9 mouse cellular contexts compared by ENCODE assay signal in genomic region chr2:180353338-180353737, GRCm38 (mm10). TPM values are rescaled to one million over a fixed set of nuclear protein-coding genes. Genes with fewer than 3 reads are reported as not detected.
DNase-seq lines count a peak whose midpoint lies in the region; ATAC-seq and TF ChIP-seq lines count a peak whose summit lies in the region.
"Had no signal": no experiment of that assay in that cellular context is flagged by ENCODE, and none has a peak within 500 bp of the region (broad histone marks: within the 10 kb centered on the region; RNA-seq: fewer than 3 reads in every experiment).

No protein-coding gene starts in this region.

- DNase-seq in heart, adult 9 months (ENCODE audit: low spot score in 2 of 2): no peak
- DNase-seq in R1 (ENCODE audit: low read depth, low spot score): peak; percentile 57
- DNase-seq in embryo, embryonic 10 days (ENCODE audit: low spot score): peak; percentile 79
- peak; percentile 81 for DNase-seq in hindbrain, embryonic 11.5 days (ENCODE audit: low spot score)
- DNase-seq in layer of hippocampus, postnatal 36 days: peak; percentile 25 to 46
- DNase-seq in stomach, postnatal 0 days (ENCODE audit: low spot score): peak; percentile 71

- H3K36me3 ChIP-seq in heart, embryonic 11.5 days (ENCODE audit: control insufficient read depth, insufficient read depth, low read length): no peaks in the 10 kb centered on the region
- no peaks in the 10 kb centered on the region for H3K36me3 ChIP-seq in hindbrain, embryonic 11.5 days (ENCODE audit: control insufficient read depth, insufficient read depth, low read length)
- no peaks in the 10 kb centered on the region for H3K36me3 ChIP-seq in midbrain, embryonic 16.5 days (ENCODE audit: control insufficient read depth, insufficient read depth, low read length)
- H3K36me3 ChIP-seq in stomach, postnatal 0 days (ENCODE audit: control insufficient read depth, insufficient read depth, low read length): no peaks in the 10 kb centered on the region

- H3K9ac ChIP-seq in heart, embryonic 11.5 days (ENCODE audit: low read depth, low read length): no peak overlapping the region
- H3K9ac ChIP-seq in hindbrain, embryonic 11.5 days (ENCODE audit: low read depth, low read length): no peak overlapping the region
- no peak overlapping the region for H3K9ac ChIP-seq in midbrain, embryonic 16.5 days (ENCODE audit: low read depth, low read length)
- H3K9ac ChIP-seq in stomach, postnatal 0 days (ENCODE audit: low read length): no peak overlapping the region

- 50% methylated on average over 20 of the region's 20 CpGs for WGBS in heart, embryonic 11.5 days (ENCODE audit: insufficient replicate concordance)
- WGBS in hindbrain, embryonic 11.5 days: 39% methylated on average over 20 of the region's 20 CpGs
- WGBS in midbrain, embryonic 16.5 days: 44% methylated on average over 20 of the region's 20 CpGs
- 30% methylated on average over 20 of the region's 20 CpGs for WGBS in stomach, postnatal 0 days

- no peaks in the 10 kb centered on the region for H3K27me3 ChIP-seq in heart, embryonic 11.5 days (ENCODE audit: control insufficient read depth, insufficient read depth, low read length)
- H3K27me3 ChIP-seq in hindbrain, embryonic 11.5 days (ENCODE audit: control insufficient read depth, insufficient read depth, low read length): no peaks in the 10 kb centered on the region
- H3K27me3 ChIP-seq in midbrain, embryonic 16.5 days (ENCODE audit: control insufficient read depth, insufficient read depth, low read depth, low read length): no peaks in the 10 kb centered on the region; the same call in 1 of the 2 replicates
- no peaks in the 10 kb centered on the region for H3K27me3 ChIP-seq in stomach, postnatal 0 days (ENCODE audit: control insufficient read depth, insufficient read depth, low read length)

- H3K9me3 ChIP-seq in heart, embryonic 11.5 days (replicated peaks; ENCODE audit: control insufficient read depth, low read length): no peaks in the 10 kb centered on the region
- no peaks in the 10 kb centered on the region for H3K9me3 ChIP-seq in hindbrain, embryonic 11.5 days (ENCODE audit: control insufficient read depth, low read length)
- no peaks in the 10 kb centered on the region for H3K9me3 ChIP-seq in midbrain, embryonic 16.5 days (replicated peaks; ENCODE audit: control insufficient read depth, low read length, poor library complexity, severe bottlenecking)
- no peaks in the 10 kb centered on the region for H3K9me3 ChIP-seq in stomach, postnatal 0 days (ENCODE audit: control insufficient read depth, low read length)

- H3K4me2 ChIP-seq in heart, embryonic 11.5 days: peak overlapping the region; percentile 22; the same call in 1 of the 2 replicates
- H3K4me2 ChIP-seq in hindbrain, embryonic 11.5 days (replicated peaks; ENCODE audit: low read depth, low read length): no peak overlapping the region
- no peak overlapping the region for H3K4me2 ChIP-seq in midbrain, embryonic 16.5 days (ENCODE audit: low read length)
- H3K4me2 ChIP-seq in stomach, postnatal 0 days (replicated peaks; ENCODE audit: low read depth): no peak overlapping the region

- TF ChIP-seq CTCF in stomach, postnatal 0 days (IDR thresholded peaks at IDR 0.05; ENCODE audit: low read depth): peak; percentile 88

- no peak overlapping the region for H3K27ac ChIP-seq in heart, embryonic 11.5 days (ENCODE audit: low read depth, low read length)
- no peak overlapping the region for H3K27ac ChIP-seq in hindbrain, embryonic 11.5 days (ENCODE audit: low read depth, low read length)
- no peak overlapping the region for H3K27ac ChIP-seq in midbrain, embryonic 16.5 days (ENCODE audit: low read length)
- no peak overlapping the region for H3K27ac ChIP-seq in stomach, postnatal 0 days (replicated peaks)

- ATAC-seq in heart, embryonic 11.5 days (replicated peaks; ENCODE audit: insufficient number of reproducible peaks, low FRiP score, low TSS enrichment): no peak
- peak; percentile 38 for ATAC-seq in hindbrain, embryonic 11.5 days (ENCODE audit: low FRiP score)
- ATAC-seq in midbrain, embryonic 16.5 days: peak; percentile 67
- ATAC-seq in stomach, postnatal 0 days (ENCODE audit: low FRiP score, low TSS enrichment): peak; percentile 72

- no peak for TF ChIP-seq EP300 in stomach, postnatal 0 days (optimal IDR thresholded peaks at IDR 0.05)

- H3K4me3 ChIP-seq in heart, embryonic 11.5 days (ENCODE audit: low read depth, low read length): no peak overlapping the region
- H3K4me3 ChIP-seq in hindbrain, embryonic 11.5 days (ENCODE audit: low read depth, low read length): no peak overlapping the region
- no peak overlapping the region for H3K4me3 ChIP-seq in midbrain, embryonic 16.5 days (ENCODE audit: low read depth, low read length)
- H3K4me3 ChIP-seq in stomach, postnatal 0 days (ENCODE audit: low read depth, low read length): no peak overlapping the region

- H3K4me1 ChIP-seq in heart, embryonic 11.5 days (ENCODE audit: control insufficient read depth, insufficient read depth, low read length): peaks cover 21% of the 10 kb centered on the region
- H3K4me1 ChIP-seq in hindbrain, embryonic 11.5 days (replicated peaks; ENCODE audit: control insufficient read depth, insufficient read depth, low read length): no peaks in the 10 kb centered on the region
- peaks cover 2% of the 10 kb centered on the region; the same call in 1 of the 2 replicates for H3K4me1 ChIP-seq in midbrain, embryonic 16.5 days (ENCODE audit: control insufficient read depth, insufficient read depth, low read length)
- no peaks in the 10 kb centered on the region for H3K4me1 ChIP-seq in stomach, postnatal 0 days (replicated peaks; ENCODE audit: control insufficient read depth, insufficient read depth)

RNA-seq across cellular contexts. Expression of gene Gata5, which starts 18.8 kb away (rescaled TPM):
- polyA plus RNA-seq in heart, embryonic 11.5 days (2014; fragmentation: Nextera tagmentation; extraction: Ambion mirVana): 25.7 and 28.0 TPM in 2 replicates
- polyA plus RNA-seq in hindbrain, embryonic 11.5 days (2014; fragmentation: Nextera tagmentation; extraction: Ambion mirVana): not detected in 2 replicates
- total RNA-seq in layer of hippocampus, postnatal 36 days (2021): not detected
- polyA plus RNA-seq in midbrain, embryonic 16.5 days (2015; fragmentation: Nextera tagmentation; extraction: Ambion mirVana): not detected in 2 replicates
- polyA plus RNA-seq in stomach, postnatal 0 days (2015; fragmentation: Nextera tagmentation; extraction: Ambion mirVana): 5.9 and 6.6 TPM in 2 replicates
- total RNA-seq: left cerebral cortex, postnatal 10 days had no signal

Comparison
In these comparisons a context has a peak if more than half of its experiments do, and no peak if none do; other contexts are left out.
1. DNase-seq: peak in R1 (single experiment), embryo, embryonic 10 days (single experiment), hindbrain, embryonic 11.5 days (single experiment), layer of hippocampus, postnatal 36 days (2 of 2) and stomach, postnatal 0 days (single experiment); none in heart, adult 9 months (0 of 2).